Mouse (Mus musculus) neural tube, postnatal 0 days (tissue): Measurements from ENCODE around the gene Hsp90ab1. TPM values are rescaled to one million over a fixed set of nuclear protein-coding genes. Genes with fewer than 3 reads are reported as not detected.

ENCODE experiments used
- polyA plus RNA-seq: library from polyadenylated mRNA; unstranded; fragments of >200 nt; fragmentation: Nextera tagmentation; extraction: Ambion mirVana; gene quantifications from 2 replicates; pipeline ENCODE4 v1.2.1, GENCODE M21; 2015

Hsp90ab1 gene
- 1,341 and 1,373 TPM in 2 replicates for polyA plus RNA-seq

GRCm38 (mm10) chr17:45573087-45573779 is at the start of gene Hsp90ab1:
Gene Hsp90ab1, minus strand, starts transcription at chr17:45573271.

GRCm38 (mm10) chr17:45601877-45602304 is 28.8 kb upstream of the Hsp90ab1 start, which contains the start of gene Mymx:
Gene Mymx, minus strand, starts transcription at chr17:45602102.

GRCm38 (mm10) chr17:45599446-45600242 is 26.6 kb upstream of the Hsp90ab1 start, which contains the start of gene Slc29a1:
Gene Slc29a1, minus strand, starts transcription at chr17:45599606.

GRCm38 (mm10) chr17:45563655-45564530 is 9.2 kb downstream of the Hsp90ab1 start, which contains the start of gene Slc35b2:
Gene Slc35b2, plus strand, starts transcription at chr17:45563874.

GRCm38 (mm10) chr17:45555452-45556106 is 17.5 kb downstream of the Hsp90ab1 start, which contains the start of gene Nfkbie:
Gene Nfkbie, plus strand, starts transcription at chr17:45555703.

GRCm38 (mm10) chr17:45549617-45550181 is 23.4 kb downstream of the Hsp90ab1 start, which contains the start of gene Tmem151b:
Gene Tmem151b, minus strand, starts transcription at chr17:45549677.

GRCm38 (mm10) chr17:45523263-45523662 is 49.8 kb downstream of the Hsp90ab1 start, which contains the start of gene Tcte1:
Gene Tcte1, plus strand, starts transcription at chr17:45523434.

Other genes starting within 250 kb of the Hsp90ab1 start
- 50.7 and 51.1 TPM in 2 replicates for gene Cdc5l, start 139.5 kb downstream of the Hsp90ab1 start, polyA plus RNA-seq
- 3.4 and 3.6 TPM in 2 replicates for gene Spats1, start 97.9 kb downstream of the Hsp90ab1 start, polyA plus RNA-seq
- 13.2 and 15.3 TPM in 2 replicates for gene Aars2, start 66.4 kb downstream of the Hsp90ab1 start, polyA plus RNA-seq
- gene Tcte1, start 49.8 kb downstream of the Hsp90ab1 start, polyA plus RNA-seq: 3.4 and 5.1 TPM in 2 replicates
- 20.9 and 21.1 TPM in 2 replicates for gene Tmem151b, start 23.6 kb downstream of the Hsp90ab1 start, polyA plus RNA-seq
- 4.0 and 4.4 TPM in 2 replicates for gene Nfkbie, start 17.6 kb downstream of the Hsp90ab1 start, polyA plus RNA-seq
- 89.0 and 94.0 TPM in 2 replicates for gene Slc35b2, start 9.4 kb downstream of the Hsp90ab1 start, polyA plus RNA-seq
- gene Slc29a1, start 26.3 kb upstream of the Hsp90ab1 start, polyA plus RNA-seq: 34.0 and 38.0 TPM in 2 replicates
- gene Mymx, start 28.8 kb upstream of the Hsp90ab1 start, polyA plus RNA-seq: not detected in 2 replicates
- 0.09 and 0.26 TPM in 2 replicates for gene Capn11, start 86.1 kb upstream of the Hsp90ab1 start, polyA plus RNA-seq
- gene Mrpl14, start 113.1 kb upstream of the Hsp90ab1 start, polyA plus RNA-seq: 144 and 145 TPM in 2 replicates
- gene Tmem63b, start 113.6 kb upstream of the Hsp90ab1 start, polyA plus RNA-seq: 121 and 132 TPM in 2 replicates
- gene 1600014C23Rik, start 160.6 kb upstream of the Hsp90ab1 start, polyA plus RNA-seq: 0.44 TPM in 1 of 2 replicates, not detected in the other